Mouse (Mus musculus): ENCODE results near the gene Fgf10.

DNA sequence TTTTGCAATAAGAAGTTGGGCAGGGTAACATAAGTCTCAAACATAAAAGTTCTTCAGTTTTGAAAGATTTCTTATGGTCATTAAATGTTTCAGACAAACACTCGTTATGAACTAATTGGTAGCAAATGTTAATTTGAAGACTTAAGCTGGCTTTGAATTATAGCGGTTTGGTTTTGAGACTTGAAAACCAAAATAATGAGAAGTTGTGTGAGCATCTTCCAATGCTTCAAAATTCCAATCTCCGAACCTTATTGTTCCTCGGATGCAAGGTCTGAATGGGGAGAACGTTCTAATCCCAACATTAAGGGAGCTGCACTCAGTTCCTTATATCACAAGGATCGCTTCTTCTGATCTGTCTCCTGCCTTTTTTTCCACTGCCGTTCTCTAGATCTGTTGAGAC is at the start of gene Fgf10:
- no peak for TF ChIP-seq CTCF (IDR thresholded peaks at IDR 0.05)
- no peak for TF ChIP-seq EP300 (IDR thresholded peaks at IDR 0.05)

Measured in lung, postnatal 0 days (tissue).